Mouse (Mus musculus) C2C12 (cell line): Measurements from ENCODE around the gene Sema4a.

Source experiments
- CTCF ChIP-seq: IDR thresholded peaks from one replicate; pipeline ENCODE4 v1.5.1; 2011; ENCODE audit not compliant: control insufficient read depth, insufficient read depth, insufficient read length
- FOSL1 ChIP-seq: IDR thresholded peaks from one replicate; pipeline ENCODE4 v1.8.0; 2011; ENCODE audit warnings: mild to moderate bottlenecking, low read length; ENCODE audit not compliant: poor library complexity, insufficient read depth, severe bottlenecking
- MYOG ChIP-seq: IDR thresholded peaks from one replicate; pipeline ENCODE4 v1.6.1; 2011; ENCODE audit not compliant: control insufficient read depth, insufficient read length; ENCODE audit errors: extremely low read depth

GRCm38 (mm10) chr3:88427342-88427905, 33.6 kb downstream of the Sema4a start:
- TF ChIP-seq CTCF (no peak), FOSL1 (no peak), MYOG (no peak)
